Comparison of ENCODE assay signal across 23 mouse cellular contexts in the genomic region with DNA sequence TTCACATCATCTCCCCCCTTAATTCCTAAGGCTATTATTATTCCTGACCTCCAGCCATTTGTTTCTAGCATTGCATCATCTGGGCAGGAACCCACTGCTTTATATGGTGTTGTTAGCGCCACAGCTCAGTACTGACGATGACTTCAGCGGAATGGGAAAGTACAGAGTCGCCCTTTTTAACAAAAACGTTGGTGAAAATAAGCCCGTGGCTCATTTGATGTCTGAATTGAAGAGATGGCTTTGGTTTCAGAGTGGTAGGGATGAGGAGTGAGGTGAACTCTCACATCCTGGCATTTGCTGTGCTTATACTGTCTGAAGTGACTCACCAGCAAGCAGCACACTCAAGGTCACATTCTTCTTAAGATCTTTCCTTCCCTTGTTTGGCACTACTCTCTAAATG.
DNase-seq lines count a peak whose midpoint lies in the region; ATAC-seq and TF ChIP-seq lines count a peak whose summit lies in the region.
"Had no signal": no experiment of that assay in that cellular context is flagged by ENCODE, and none has a peak within 500 bp of the region (broad histone marks: within the 10 kb centered on the region; RNA-seq: fewer than 3 reads in every experiment).

No protein-coding gene starts in this region.

- H3K4me2 ChIP-seq in lung, postnatal 0 days (replicated peaks; ENCODE audit: low read depth, low read length), result no peak overlapping the region
- H3K4me2 ChIP-seq: embryonic facial prominence, embryonic 13.5 days; forebrain, embryonic 13.5 days; hindbrain, embryonic 12.5 days had no signal

- no peak for TF ChIP-seq CTCF in lung, postnatal 0 days (IDR thresholded peaks at IDR 0.05)

- DNase-seq in CD4-positive, CD25-positive, alpha-beta regulatory T cell, adult 2 months (ENCODE audit: low read depth, low spot score), result peak; percentile 11
- peak; percentile 26 for DNase-seq in lung, postnatal 0 days (ENCODE audit: low spot score)
- DNase-seq in lung, postnatal 10 days, result no peak
- DNase-seq in 3T3-L1 (ENCODE audit: low read depth, low spot score), result peak; percentile 80
- DNase-seq in R1 (ENCODE audit: low read depth, low spot score), result peak; percentile 19
- DNase-seq in kidney, postnatal 36 days, result no peak
- no peak for DNase-seq in cerebellum, adult 9-10 months
- DNase-seq: cerebellum, adult 11-12 months; cerebellum, adult 9-11 months; cerebellum, postnatal 36 days; forebrain, postnatal 0 days; gastrocnemius, adult 2 months; gastrocnemius, postnatal 25 days; heart, postnatal 10 days; heart, postnatal 4 days; kidney, adult 11 months had no signal

- H3K4me1 ChIP-seq in lung, postnatal 0 days (ENCODE audit: insufficient read depth, low read depth, low read length), result no peaks in the 10 kb centered on the region
- H3K4me1 ChIP-seq: embryonic facial prominence, embryonic 13.5 days; forebrain, embryonic 13.5 days had no signal

- H3K9ac ChIP-seq in lung, postnatal 0 days (replicated peaks; ENCODE audit: low read depth), result no peak overlapping the region
- H3K9ac ChIP-seq: embryonic facial prominence, embryonic 13.5 days; forebrain, embryonic 13.5 days; forebrain, postnatal 0 days; hindbrain, embryonic 12.5 days had no signal

- ATAC-seq in CD4-positive, CD25-positive, alpha-beta regulatory T cell, adult 4 months, result no peak
- ATAC-seq in lung, postnatal 0 days, result peak; percentile 55
- ATAC-seq: forebrain, embryonic 13.5 days; forebrain, postnatal 0 days; hindbrain, embryonic 16.5 days; inflammation-experienced regulatory T-cells, adult 6 months; Patski had no signal

- WGBS in lung, postnatal 0 days, result 85% methylated on average over 6 of the region's 6 CpGs

- no peak overlapping the region for H3K4me3 ChIP-seq in lung, postnatal 0 days (ENCODE audit: low read depth, low read length)
- H3K4me3 ChIP-seq: embryonic facial prominence, embryonic 13.5 days; forebrain, embryonic 13.5 days; gastrocnemius, adult 2 months; hindbrain, embryonic 12.5 days had no signal

- H3K36me3 ChIP-seq in lung, postnatal 0 days (ENCODE audit: insufficient read depth, low read length), result no peaks in the 10 kb centered on the region
- H3K36me3 ChIP-seq: embryonic facial prominence, embryonic 13.5 days; hindbrain, embryonic 12.5 days had no signal

- no peaks in the 10 kb centered on the region for H3K9me3 ChIP-seq in lung, postnatal 0 days (ENCODE audit: low read length)
- H3K9me3 ChIP-seq: embryonic facial prominence, embryonic 13.5 days; forebrain, embryonic 13.5 days; hindbrain, embryonic 12.5 days had no signal

- no peaks in the 10 kb centered on the region for H3K27me3 ChIP-seq in lung, postnatal 0 days (replicated peaks; ENCODE audit: insufficient read depth, low read length)
- H3K27me3 ChIP-seq: embryonic facial prominence, embryonic 13.5 days; forebrain, embryonic 13.5 days; hindbrain, embryonic 12.5 days; Patski had no signal

- TF ChIP-seq EP300 in lung, postnatal 0 days (IDR thresholded peaks at IDR 0.05), result no peak

- no peak overlapping the region for H3K27ac ChIP-seq in lung, postnatal 0 days (ENCODE audit: low read length)
- H3K27ac ChIP-seq: embryonic facial prominence, embryonic 13.5 days; forebrain, embryonic 13.5 days; gastrocnemius, adult 2 months; hindbrain, embryonic 12.5 days had no signal

Comparison
In these comparisons a context has a peak if more than half of its experiments do, and no peak if none do; other contexts are left out.
1. DNase-seq: peak in CD4-positive, CD25-positive, alpha-beta regulatory T cell, adult 2 months (single experiment), lung, postnatal 0 days (single experiment), 3T3-L1 (single experiment) and R1 (single experiment); none in lung, postnatal 10 days (single experiment), kidney, postnatal 36 days (0 of 2) and cerebellum, adult 9-10 months (single experiment).